In the genomic region with DNA sequence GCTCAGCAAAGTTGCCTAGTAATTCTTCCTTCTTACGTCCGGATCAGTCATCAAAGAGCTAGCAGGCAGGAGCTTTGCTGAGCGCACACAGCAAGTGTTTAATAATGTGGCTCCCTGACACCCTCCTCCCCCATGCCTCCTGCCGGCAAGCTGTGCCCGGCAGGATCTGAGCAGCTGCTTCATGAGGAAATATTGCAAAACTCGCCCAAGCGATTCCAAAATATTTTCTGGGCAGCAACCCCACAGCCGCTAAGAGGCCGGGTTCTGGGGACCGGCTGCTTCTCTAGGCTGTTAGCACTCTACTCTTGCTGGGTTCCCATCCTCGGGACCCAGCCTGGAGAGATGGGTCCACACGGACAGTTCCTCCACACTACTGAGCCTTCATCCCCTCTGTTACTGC, we compare ENCODE assay signal across 8 mouse cellular contexts.
DNase-seq lines count a peak whose midpoint lies in the region; ATAC-seq and TF ChIP-seq lines count a peak whose summit lies in the region.

No protein-coding gene starts in this region.

- no peak overlapping the region for H3K9ac ChIP-seq in forebrain, embryonic 16.5 days (replicated peaks; ENCODE audit: low read depth, low read length)
- H3K9ac ChIP-seq in forebrain, embryonic 15.5 days (replicated peaks) = no peak overlapping the region

- ATAC-seq in forebrain, embryonic 16.5 days = peak; percentile 40; the same call in 1 of the 2 replicates
- ATAC-seq in forebrain, embryonic 15.5 days (replicated peaks) = no peak

- H3K4me2 ChIP-seq in forebrain, embryonic 16.5 days (ENCODE audit: low read length) = no peak overlapping the region
- no peak overlapping the region for H3K4me2 ChIP-seq in forebrain, embryonic 15.5 days (replicated peaks)

- no peaks in the 10 kb centered on the region for H3K9me3 ChIP-seq in forebrain, embryonic 16.5 days (ENCODE audit: control insufficient read depth, low read length)
- no peaks in the 10 kb centered on the region for H3K9me3 ChIP-seq in forebrain, embryonic 15.5 days

- no peak overlapping the region for H3K4me3 ChIP-seq in forebrain, embryonic 16.5 days (replicated peaks; ENCODE audit: low read length)
- no peak overlapping the region for H3K4me3 ChIP-seq in forebrain, embryonic 15.5 days
- H3K4me3 ChIP-seq in thymus, adult 2 months (ENCODE audit: control insufficient read depth, insufficient read depth, low read length) = no peak overlapping the region

- peaks cover 15% of the 10 kb centered on the region for H3K4me1 ChIP-seq in forebrain, embryonic 16.5 days (replicated peaks; ENCODE audit: control insufficient read depth, insufficient read depth, low read length)
- H3K4me1 ChIP-seq in forebrain, embryonic 15.5 days = peaks cover 14% of the 10 kb centered on the region
- no peaks in the 10 kb centered on the region for H3K4me1 ChIP-seq in thymus, adult 2 months (replicated peaks; ENCODE audit: control insufficient read depth, insufficient read depth, low read length)

- intact Hi-C loops in gastrocnemius, postnatal 14 days (cut with DNase I; ENCODE audit: low total_unique reads) = no loop called here
- intact Hi-C loops in left cerebral cortex, postnatal 10 days (cut with DNase I) = no loop called here

- no peak overlapping the region for H3K27ac ChIP-seq in forebrain, embryonic 16.5 days (ENCODE audit: low read length)
- no peak overlapping the region for H3K27ac ChIP-seq in forebrain, embryonic 15.5 days (replicated peaks)
- H3K27ac ChIP-seq in thymus, adult 2 months (ENCODE audit: control insufficient read depth, insufficient read depth, low read length) = no peak overlapping the region

- TF ChIP-seq CTCF in thymus, adult 2 months (IDR thresholded peaks at IDR 0.05; ENCODE audit: borderline replicate concordance, control insufficient read depth, extremely low read depth, insufficient read depth, low read length, poor library complexity) = no peak

- H3K27me3 ChIP-seq in forebrain, embryonic 16.5 days (replicated peaks; ENCODE audit: control insufficient read depth, insufficient read depth, low read length) = no peaks in the 10 kb centered on the region
- no peaks in the 10 kb centered on the region for H3K27me3 ChIP-seq in forebrain, embryonic 15.5 days
- H3K27me3 ChIP-seq in thymus, adult 2 months (ENCODE audit: control insufficient read depth, insufficient read depth, low read length) = no peaks in the 10 kb centered on the region

- WGBS in forebrain, embryonic 16.5 days = 53% methylated on average over 12 of the region's 12 CpGs
- 53% methylated on average over 12 of the region's 12 CpGs for WGBS in forebrain, embryonic 15.5 days
- 78% methylated on average over 12 of the region's 12 CpGs for WGBS in thymus, adult 2 months

- TF ChIP-seq POLR2A in thymus, adult 2 months (IDR thresholded peaks at IDR 0.05; ENCODE audit: control insufficient read depth, extremely low read depth, insufficient read depth, low read length, poor library complexity) = no peak

- H3K36me3 ChIP-seq in forebrain, embryonic 16.5 days (ENCODE audit: control insufficient read depth, insufficient read depth) = no peaks in the 10 kb centered on the region
- H3K36me3 ChIP-seq in forebrain, embryonic 15.5 days = no peaks in the 10 kb centered on the region
- H3K36me3 ChIP-seq in thymus, adult 2 months (ENCODE audit: control insufficient read depth, insufficient read depth, low read length) = no peaks in the 10 kb centered on the region

- DNase-seq in NIH3T3 (ENCODE audit: low read depth) = peak; percentile 76
- peak; percentile 59 for DNase-seq in gastrocnemius, postnatal 14 days
- peak; percentile 47 to 48 for DNase-seq in left cerebral cortex, postnatal 10 days (ENCODE audit: extremely low spot score in 1 of 2, low spot score in 2 of 2)
- DNase-seq in right cerebral cortex, postnatal 25 days = peak; percentile 75
- no peak for DNase-seq in thymus, adult 2 months
- DNase-seq in retina, postnatal 1 day = no peak

Comparison
In these comparisons a context has a peak if more than half of its experiments do, and no peak if none do; other contexts are left out.
1. DNase-seq: peak in NIH3T3 (single experiment), gastrocnemius, postnatal 14 days (single experiment), left cerebral cortex, postnatal 10 days (2 of 2) and right cerebral cortex, postnatal 25 days (single experiment); none in thymus, adult 2 months (single experiment) and retina, postnatal 1 day (single experiment).